Mouse (Mus musculus): ENCODE measurements at regions not wholly inside any gene's neighbourhood (a gene's known extent, or its start where the extent isn't known, plus 50 kb on each side); places are given as distances from the start of the nearest gene placed in this dataset.

GRCm38 (mm10) chrX:12366801-12367200 is 206.6 kb upstream of the Bcor start:
- no peak for DNase-seq (ENCODE audit: low read depth)

- no peak for DNase-seq (ENCODE audit: low read depth)
Observed at GRCm38 (mm10) chrX:12373670-12374069, 213.5 kb upstream of the Bcor start.

GRCm38 (mm10) chrX:12375796-12376195 is 211.8 kb upstream of the Atp6ap2 start:
- no peak for DNase-seq (ENCODE audit: low read depth)

GRCm38 (mm10) chrX:12376238-12376980 is 211.2 kb upstream of the Atp6ap2 start:
- no peak for DNase-seq (ENCODE audit: low read depth)

DNA sequence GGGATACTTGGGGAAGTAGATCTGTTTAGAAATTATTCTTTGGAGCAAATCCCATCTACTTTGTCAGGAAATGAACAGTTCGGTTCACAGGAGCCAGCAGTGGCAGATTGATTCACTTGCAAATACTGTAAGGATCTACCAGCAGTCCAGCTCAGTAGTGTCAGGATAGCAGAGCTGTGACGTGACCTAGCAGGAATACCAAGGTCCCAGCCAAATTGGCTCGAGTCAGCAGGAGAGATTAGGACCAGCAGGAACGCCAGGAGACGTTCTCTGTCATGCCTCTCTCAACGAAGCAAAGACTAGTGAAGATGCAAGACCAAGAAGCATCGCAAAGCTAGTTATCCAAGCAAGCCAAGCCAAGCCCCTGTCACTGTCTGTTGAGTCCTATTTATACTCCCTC is 210.2 kb upstream of the Atp6ap2 start:
- DNase-seq (ENCODE audit: low read depth) = no peak

- DNase-seq (ENCODE audit: low read depth) = no peak
Observed at GRCm38 (mm10) chrX:12392145-12392825, 195.3 kb upstream of the Atp6ap2 start.

GRCm38 (mm10) chrX:12409319-12409718 is 178.3 kb upstream of the Atp6ap2 start:
- no peak for DNase-seq (ENCODE audit: low read depth)

GRCm38 (mm10) chrX:12425566-12425965 is 162.0 kb upstream of the Atp6ap2 start:
- no peak for DNase-seq (ENCODE audit: low read depth)

DNA sequence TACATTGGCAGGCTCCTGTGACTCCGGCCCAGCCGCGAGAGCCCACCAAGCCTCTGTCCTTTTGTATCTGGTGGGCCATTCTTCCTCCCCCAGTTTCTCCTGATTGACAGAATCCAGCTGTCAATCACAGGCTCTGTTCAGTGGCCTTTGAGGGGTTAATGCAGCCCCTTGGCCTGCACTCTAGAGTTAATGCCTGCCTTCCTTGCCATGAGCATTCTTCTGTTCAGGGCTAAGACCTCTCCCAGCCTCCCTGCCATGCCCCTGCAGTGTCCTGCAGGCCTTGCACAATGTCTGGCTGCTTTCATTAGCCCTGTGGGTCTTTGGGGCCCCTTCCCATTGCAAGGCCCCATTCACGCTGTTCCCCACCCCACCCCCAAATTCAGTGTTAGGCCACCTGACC is 160.9 kb upstream of the Atp6ap2 start:
- no peak for DNase-seq (ENCODE audit: low read depth)

- DNase-seq (ENCODE audit: low read depth) = no peak
Observed at GRCm38 (mm10) chrX:12432289-12432688, 155.3 kb upstream of the Atp6ap2 start.

GRCm38 (mm10) chrX:12435656-12436055 is 151.9 kb upstream of the Atp6ap2 start:
- no peak for DNase-seq (ENCODE audit: low read depth)

GRCm38 (mm10) chrX:12436106-12436505 is 151.5 kb upstream of the Atp6ap2 start:
- DNase-seq (ENCODE audit: low read depth) = peak; percentile 2

GRCm38 (mm10) chrX:12439447-12439846 is 148.2 kb upstream of the Atp6ap2 start:
- DNase-seq (ENCODE audit: low read depth) = peak; percentile 22

GRCm38 (mm10) chrX:12443794-12444193 is 143.8 kb upstream of the Atp6ap2 start:
- no peak for DNase-seq (ENCODE audit: low read depth)

DNA sequence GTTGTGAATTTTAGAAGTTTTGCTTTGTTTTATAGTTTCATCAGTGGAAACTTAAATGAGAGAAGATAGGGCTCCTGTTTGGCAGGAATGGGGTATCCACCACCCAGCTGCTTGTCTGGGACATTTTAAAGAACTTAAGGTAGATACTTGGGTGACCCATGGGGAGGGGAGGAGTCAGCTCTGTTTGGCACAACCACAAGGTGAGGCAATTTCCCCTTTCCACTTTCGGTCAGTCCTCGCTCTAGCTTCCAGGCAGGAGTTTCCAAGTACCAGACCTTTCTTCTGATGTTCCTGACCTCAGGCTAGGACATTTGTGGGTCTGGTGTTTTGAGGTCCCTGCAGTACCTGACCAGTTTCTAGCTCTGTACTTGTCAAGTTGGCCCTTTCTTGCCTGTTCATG is 142.5 kb upstream of the Atp6ap2 start:
- DNase-seq (ENCODE audit: low read depth) = no peak

DNA sequence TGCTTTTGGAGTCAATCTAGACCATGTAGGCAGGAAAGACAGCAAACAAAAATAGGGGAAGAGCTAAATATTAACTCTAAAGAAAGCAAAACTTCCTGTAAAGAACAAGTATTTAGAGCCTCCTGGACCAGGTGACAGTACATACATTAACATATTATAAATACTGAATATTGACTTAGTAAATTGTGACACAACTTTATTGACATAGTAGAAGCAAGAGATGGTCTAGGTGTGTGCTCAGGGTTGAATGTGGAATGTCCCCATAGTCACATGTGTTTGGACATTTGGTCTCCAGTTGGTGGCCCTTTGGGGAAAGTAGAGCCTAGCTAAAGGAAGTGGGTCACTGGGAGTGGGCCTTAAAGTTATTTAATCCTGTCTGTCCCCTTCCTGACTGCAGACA is 139.6 kb upstream of the Atp6ap2 start:
- no peak for DNase-seq (ENCODE audit: low read depth)

DNA sequence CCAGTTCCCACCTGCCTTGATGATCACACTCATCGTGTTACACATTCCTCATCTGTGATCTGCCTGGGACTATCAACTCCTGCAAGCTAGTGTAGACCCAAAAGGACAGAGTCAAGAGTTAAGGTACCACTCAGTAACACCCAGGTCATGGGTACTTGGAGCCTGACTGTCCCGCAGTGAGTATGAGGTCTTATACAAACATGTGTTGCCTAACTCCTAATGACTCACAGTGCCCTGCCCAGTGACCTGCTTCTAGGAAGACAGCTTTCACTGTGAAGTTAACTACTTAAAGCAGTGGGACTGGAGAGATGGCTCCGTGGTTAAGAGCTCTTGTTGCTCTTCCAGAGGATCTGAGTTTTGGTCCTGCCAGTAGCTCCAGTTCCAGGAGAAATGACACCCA is 137.9 kb upstream of the Atp6ap2 start:
- no peak for DNase-seq (ENCODE audit: low read depth)

DNA sequence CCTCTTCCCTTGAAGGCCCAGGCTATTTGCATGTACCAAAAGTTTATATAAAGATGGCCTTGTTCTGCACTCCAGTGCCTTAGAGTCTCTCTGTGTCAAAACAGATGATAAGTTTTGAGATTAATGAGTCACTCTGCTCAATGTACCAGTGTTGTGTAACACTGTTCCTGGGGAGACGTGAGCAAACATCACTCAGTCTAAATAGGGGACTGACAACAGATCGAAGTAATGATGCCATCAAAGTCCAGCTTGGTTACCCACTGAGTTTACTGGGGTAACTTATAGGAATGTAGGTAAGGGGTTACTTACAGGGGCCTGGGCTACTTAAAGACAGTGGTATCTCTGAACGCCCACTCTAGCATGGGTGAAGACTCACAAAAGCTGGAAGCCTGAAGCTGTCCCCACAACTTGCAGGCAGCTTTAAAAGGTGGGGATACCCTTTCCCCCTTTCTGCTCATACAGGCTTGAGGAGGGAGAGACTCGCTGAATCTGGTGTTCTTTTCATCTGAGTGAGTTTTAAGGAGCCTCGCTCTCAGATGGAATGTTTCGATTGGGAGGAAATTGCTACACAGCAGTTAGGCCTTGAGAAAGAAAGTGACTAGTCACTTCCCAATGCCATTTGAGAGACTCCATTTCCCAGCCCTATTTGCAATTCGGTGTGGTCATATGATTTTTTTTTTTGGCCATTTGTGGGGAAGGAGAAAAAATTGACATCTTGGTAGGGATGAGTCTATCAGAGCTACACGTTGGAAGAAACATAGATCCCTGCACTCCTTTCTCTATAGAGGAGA is 134.4 kb upstream of the Atp6ap2 start:
- no peak for DNase-seq (ENCODE audit: low read depth)

GRCm38 (mm10) chrX:12461657-12462056 is 125.9 kb upstream of the Atp6ap2 start:
- no peak for DNase-seq (ENCODE audit: low read depth)

DNA sequence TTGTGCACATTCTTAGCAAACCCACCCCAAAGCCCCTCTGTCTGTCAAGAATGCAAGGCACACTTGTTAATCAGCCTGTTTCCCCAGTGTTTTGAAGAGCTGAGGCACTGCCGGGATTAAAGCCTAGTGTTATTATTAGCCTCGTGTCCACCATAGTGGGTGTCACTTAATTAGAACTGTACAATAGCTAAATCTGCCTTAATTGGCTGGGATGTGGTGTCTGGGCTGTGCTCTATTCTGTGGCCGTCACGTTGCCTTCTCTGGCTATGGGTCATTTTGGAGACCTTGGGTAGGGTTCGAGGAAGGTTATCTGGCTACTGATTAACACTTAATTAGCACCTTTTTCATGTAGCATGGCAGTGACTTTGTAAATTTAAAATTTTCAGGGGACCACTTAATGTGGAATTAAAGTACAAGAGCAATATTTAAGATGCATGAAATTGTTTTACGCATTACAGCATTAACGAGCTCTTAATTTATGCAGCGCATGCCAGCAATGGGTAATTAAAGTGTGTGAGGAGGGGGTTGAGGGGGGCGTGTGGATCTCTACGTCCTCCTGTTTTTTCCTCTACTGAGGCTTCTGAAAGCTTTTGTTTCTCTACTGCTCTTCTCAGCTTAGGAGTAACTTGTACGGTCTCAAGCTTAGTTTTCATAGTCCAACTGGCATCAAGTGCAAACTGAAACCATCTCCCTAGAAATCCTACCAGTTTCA is 124.5 kb upstream of the Atp6ap2 start:
- no peak for DNase-seq (ENCODE audit: low read depth)

DNA sequence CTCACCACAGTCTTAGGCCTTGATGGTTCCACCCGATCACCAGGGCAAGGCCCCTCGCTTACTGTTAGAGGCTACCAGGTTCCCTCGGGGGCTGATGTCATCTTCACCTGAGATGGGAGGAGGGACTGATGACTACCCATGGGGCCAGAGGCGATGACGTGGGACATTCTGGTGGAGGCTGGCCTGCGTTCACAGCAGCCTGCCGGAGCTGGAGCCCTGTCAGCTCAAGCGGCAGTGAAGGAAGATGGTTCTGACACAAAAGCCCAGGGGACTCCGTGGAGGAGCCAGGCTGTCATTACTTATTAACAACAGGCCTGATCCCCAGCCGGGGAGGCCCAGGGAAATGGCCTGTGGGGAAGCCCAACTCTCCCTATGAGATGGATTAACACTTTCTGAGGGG is 121.3 kb upstream of the Atp6ap2 start:
- DNase-seq (ENCODE audit: low read depth) = no peak

GRCm38 (mm10) chrX:12466897-12467296 is 120.7 kb upstream of the Atp6ap2 start:
- no peak for DNase-seq (ENCODE audit: low read depth)

Data from NIH3T3 (cell line).